Mouse (Mus musculus) adrenal gland, adult 18-20 months (tissue): ENCODE data around the gene Zfp961. TPM values are rescaled to one million over a fixed set of nuclear protein-coding genes. Genes with fewer than 3 reads are reported as not detected.
"Not testable (repeated sequence)": the region's sequence is repeated elsewhere in the genome, so short reads cannot be mapped to it uniquely, and the experiment has no call there.

Experiments
- DNase-seq, 2 experiments: peaks; one replicate each; pipeline ENCODE4 v3.0.0; 2021 to 2022; ENCODE audit warnings: low spot score in 2 of 2
- long read RNA-seq, 2 experiments: library from polyadenylated mRNA; stranded (forward); transcript quantifications; one replicate each; pipeline ENCODE4 v2.0.0; 2021
- total RNA-seq, 2 experiments: library from RNA; stranded (reverse); gene quantifications; 1 replicate in 1 of 2; 2 replicates in 1 of 2; pipeline ENCODE4 v1.2.3; 2021

The Zfp961 gene
- 10 to 100 TPM; 15.3 to 21.1 TPM for total RNA-seq
- long read RNA-seq, experiment 1, partial matches to known transcripts = 2 of 9 reads
- long read RNA-seq, experiment 1, other reads (novel, unspliced or antisense) = 0 of 9 reads
- long read RNA-seq, experiment 2, partial matches to known transcripts = 2 of 10 reads
- long read RNA-seq, experiment 2, other reads (novel, unspliced or antisense) = 2 of 10 reads

DNA sequence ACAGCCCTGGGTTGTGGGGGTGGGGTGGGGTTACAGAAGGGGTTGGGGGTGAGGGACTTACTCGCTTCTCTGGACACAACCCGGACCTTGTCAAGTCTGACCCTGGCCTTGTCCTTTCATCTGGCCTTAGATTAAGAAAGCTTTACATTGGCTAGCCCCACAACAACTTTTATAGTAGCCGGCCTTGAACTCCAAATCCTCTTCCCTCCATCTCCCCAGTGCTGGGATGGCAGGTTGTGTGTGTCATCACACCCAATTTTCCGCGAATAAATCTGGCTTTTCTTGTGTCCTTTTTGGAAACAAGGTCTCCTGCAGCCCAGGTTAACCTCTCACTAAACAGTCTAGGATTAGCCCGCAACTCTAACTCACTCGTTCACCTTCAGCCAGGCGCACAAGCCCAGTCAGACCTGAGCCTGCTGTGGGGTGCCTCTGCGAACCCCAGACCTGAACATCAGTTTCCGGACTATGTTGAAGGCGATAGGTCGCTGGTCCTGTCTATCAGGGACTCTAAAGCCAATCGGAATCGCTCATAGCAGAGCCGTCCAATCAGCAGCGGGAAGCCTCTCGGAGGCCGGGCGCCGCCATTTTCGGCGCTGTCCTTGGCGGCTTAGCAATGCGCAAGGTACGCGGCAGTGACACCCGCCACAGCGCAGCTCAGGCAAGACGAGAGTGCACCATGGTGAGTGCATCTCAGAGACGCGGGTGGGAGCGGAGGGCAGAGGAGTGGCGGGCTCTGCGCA is at the start of gene Zfp961:
TSS of gene Zfp961 (plus strand) at position 557 of the 740 bp plus-strand sequence.
- DNase-seq = peak; percentile 97

DNA sequence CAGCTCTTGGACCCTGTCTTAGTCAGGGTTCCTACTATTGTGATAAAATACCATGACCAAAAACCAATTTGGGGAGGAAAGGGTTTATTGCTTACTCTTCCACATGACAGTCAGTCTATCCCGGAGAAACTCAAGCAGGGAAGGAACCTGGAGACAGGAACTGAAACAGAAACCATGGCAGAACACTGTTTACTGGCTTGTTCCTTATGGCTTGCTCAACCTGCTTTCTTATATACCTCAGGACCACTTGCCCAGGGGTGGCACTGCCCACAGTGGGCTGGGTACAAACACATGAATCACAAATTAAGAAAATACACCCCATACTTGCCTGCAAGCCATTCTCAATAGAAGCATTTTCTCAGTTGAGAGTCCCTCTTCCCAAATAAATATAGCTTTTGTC is 47.8 kb upstream of the Zfp961 start:
- not testable (repeated sequence) for DNase-seq

DNA sequence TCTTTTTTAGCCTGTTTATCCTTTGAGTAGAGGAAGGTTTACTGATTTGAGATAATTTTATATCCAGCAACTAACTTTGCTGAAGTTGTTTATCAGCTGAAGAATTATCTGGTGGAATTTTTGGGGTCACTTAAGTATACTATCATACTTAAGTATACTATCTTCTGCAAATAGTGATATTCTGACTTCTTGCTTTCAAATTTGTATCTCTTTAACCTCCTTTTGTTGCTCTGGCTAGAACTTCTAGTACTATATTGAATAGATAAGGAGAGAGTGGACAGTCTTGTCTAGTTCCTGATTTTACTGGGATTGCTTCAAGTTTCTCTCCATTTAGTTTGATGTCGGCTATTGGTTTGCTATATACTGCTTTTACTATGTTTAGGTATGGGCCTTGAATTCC is 44.0 kb upstream of the Zfp961 start:
- DNase-seq = no peak

DNA sequence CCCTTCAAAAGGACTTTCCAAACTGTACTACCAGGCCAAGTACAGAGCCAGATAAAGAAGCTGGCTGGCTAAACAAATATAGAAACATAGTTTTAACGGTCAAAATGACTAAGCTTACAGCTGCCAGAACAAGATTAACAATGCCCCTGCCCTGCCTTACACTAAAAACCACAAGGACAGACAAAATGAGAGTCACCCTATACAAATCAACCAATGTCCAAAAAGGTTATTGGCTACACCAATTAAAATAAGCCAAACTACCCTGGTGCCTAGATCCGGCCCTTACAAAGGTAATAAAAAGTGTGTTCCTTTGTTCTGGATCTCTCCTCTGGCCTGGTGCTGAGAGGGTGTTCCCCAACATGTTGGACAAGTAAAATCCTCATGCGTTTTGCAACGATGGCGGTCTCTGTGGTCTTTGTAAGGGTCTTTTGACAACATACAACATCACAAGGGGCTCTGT is 43.0 kb upstream of the Zfp961 start:
- no peak for DNase-seq

DNA sequence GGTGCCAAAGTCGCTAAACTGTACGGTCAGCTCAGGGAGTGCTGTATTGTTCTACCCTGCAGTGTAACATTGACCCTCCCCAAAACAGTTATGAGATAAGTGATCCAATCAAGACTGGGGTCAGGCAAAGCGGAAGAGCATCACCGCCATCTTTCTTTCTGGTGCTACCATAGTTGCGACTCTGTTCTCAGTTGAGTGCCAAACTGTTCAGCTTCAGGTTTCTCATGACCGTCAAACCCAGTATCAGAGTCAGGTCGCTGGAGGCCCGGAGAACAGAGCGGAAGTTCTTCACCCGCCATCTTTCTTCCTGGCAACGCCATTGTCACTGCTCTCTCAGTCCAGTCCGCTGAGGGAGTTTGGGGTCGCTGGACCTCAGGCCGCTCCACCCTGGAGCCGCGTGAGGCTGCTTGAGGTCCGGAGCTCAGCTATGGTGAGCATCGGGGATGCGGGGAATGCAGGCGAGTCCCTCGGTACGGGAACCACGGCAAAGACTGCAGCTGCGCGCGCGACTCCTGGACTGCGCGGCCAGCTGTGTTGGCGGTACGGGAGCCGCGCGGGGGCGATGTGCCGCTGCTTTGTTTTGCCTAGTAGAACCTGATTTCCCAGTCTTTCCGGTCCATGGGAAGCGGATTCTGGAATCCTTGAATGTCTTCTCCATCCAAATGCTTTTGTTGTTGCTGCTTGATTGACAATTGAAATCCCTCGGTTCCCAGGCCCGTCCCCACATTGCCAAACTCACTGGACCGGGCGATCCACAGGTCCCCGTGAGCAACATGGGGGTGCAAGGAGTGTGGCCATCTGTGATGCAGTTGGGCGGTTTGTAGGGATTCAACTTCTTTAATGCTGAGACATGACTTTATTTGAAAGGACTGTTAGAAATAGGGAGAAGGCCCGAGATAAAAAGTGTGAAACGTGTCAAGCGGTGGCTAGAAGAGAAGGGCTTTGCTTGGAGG is 42.3 kb upstream of the Zfp961 start, which contains the start of the genes Zfp882 and Zfp617:
TSS of gene Zfp882 (plus strand) at position 300 of the 953 bp plus-strand sequence.
TSS of gene Zfp617 (plus strand) at position 327 of the 953 bp plus-strand sequence.
- peak; percentile 81 to 87 for DNase-seq

DNA sequence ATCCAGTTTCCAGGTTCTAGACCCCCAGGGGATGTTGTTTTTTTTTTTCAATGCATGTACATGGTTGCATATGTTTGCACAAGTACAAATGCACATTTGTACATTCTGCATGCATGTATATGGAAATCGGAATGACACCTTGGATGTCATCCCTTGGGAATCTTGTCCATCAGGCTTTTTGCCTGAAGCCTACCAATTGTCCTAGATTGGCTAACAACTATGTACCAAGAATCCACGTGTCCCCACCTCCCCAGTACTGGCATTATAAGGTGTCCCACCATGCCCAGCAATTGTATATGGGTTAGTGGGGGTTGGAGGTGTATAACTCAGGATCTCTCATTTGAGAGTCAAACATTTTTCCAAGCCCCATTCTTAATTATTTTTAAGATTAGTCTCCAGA is 38.6 kb upstream of the Zfp961 start:
- no peak for DNase-seq

DNA sequence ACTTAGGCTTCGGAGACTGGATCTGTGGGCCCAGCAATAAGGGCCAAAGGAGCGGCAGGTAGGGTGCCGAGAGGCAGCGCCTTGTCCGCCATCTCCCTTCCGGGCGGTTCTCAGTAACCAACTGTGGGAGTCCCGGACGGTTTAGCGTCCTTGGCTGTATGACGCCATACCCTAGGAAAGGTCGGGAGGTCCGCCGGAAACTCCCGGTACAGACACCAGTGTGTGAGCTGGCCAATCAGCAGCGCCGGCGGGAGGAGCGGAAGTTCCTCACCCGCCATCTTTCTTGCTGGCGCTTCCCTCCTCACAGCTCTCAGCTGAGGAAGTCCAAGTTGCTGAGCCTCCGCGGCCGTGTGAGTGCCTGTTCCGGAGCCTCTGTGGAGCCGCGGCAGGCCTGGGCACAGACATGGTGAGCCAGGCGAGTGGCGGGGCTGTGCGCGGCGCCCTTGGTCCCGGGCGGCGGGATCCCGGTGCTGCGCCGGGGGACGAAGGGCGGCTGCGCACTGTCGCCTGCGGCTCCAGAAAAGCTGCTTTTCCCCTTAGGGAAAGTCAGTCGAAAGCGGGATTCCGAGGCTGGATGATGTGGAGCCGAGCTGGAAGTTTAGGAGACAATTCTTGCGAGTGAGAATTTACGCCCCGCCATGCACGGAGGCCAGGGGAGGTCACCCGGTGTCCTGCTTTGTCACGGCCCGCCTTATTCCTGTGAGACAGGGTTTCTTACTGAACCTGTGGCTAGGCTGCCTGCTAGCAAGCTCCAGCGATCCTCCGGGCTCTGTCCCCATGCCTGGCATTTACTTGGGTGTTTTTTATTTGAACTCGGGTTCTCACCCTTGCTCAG is 28.1 kb upstream of the Zfp961 start:
- DNase-seq = peak; percentile 84 to 87

DNA sequence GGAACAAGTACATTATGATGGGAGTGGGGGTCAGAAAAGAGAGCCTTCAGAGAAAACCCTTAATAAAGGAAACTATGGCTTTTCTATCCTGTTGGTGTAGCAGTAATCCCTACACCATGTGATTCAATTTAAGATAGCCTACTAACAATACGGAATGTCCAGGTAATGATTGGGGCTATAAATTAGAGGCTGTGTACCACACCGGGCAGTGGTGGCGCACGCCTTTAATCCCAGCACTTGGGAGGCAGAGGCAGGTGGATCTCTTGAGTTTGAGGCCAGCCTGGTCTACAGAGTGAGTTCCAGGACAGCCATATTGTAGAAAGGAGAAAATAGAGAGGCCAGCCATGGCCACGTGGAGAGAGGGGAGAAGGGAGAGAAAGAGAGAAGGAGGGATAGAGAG is 25.0 kb upstream of the Zfp961 start:
- no peak for DNase-seq

DNA sequence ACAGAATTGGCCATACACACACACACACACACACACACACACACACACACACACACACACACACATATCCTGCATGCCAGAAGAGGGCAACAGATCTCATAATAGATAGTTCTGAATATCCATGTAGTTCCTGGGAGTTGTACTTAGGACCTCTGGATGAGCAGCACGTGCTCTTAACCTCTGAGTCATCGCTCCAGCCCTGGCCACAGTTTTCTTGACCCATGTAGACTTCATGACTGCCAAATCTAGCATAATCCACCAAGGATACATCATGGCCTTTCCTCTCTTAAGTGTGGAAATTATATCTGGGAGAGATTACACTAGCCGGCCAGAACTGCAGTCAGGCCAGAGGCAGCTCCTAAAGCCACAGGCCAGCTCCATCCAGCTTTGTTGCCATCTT is 24.3 kb upstream of the Zfp961 start:
- DNase-seq = no peak

DNA sequence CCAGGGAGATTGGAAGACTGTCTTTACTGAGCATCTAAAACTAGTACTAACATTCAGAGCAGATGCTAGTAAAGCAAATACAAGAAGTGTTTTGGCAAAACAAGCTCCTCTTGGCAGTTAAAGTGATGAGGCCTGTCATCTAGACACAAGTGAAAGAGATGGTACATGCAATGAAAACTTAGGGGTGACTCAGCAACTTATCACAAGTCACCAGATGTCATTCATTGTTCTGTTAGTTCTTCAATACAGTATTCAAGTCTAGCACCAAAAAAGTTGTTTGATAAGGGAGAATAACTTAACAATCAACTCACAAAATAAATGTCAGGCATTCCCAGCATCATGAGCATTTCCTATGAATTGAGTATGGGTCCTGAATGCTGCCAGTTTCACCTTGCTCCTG is 23.1 kb upstream of the Zfp961 start:
- no peak for DNase-seq

DNA sequence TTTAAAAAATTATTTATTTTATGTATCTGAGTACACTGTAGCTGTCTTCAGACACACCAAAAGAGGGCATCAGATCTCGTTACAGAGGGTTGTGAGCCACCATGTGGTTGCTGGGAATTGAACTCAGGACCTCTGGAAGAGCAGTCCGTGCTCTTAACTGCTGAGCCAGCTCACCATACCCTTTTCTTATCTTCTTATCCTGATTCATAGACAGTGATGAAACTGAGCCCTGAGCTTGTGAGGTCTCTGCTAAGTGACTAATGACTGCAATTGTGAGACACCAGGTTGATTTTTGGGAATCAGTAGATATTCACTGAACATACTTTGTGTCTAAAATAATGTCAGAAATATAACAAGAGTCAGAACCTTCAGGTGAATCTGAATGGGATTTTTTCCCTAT is 12.8 kb upstream of the Zfp961 start:
- not testable (repeated sequence) for DNase-seq

DNA sequence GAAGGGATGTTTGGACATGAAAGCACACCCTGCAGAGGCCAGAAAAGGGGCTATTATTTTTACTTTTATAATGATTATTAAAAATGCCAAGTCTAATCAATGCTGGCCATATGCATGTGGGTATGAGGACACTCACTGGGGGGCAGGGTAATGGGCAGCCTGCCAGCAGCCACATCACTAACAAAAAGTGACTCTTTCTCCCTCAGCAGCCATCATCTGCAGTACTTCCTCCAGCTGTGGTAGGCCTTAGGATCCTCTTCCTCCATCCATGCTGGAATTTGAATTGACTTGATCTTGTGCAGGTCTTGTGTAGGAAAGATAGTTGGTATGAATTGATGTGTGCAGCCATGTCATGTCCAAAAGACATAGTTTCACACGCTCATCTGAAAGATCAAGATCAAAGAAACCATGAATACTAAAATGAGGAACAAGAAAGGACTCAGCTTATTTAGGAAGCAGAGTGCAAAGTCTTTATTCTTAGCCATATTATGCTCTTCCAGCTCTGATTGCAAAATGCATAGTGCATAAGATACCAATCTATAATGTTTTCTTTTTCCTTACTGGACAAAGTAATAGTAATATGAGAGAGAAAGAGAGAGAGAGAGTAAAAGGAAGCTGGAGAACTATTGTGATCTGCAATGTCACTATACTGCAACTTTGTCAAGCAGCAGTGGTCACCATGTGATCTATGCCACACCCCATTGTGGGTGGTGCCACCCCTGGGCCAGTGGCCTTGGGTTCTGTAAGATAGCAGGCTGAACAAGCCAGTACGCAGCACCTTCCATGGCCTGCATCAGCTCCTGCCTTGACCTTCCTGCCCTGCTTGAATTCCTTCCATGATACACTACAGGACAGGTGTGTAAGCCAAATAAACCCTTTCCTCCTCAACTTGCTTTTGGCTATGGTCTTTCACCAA is 10.3 kb upstream of the Zfp961 start:
- no peak for DNase-seq

DNA sequence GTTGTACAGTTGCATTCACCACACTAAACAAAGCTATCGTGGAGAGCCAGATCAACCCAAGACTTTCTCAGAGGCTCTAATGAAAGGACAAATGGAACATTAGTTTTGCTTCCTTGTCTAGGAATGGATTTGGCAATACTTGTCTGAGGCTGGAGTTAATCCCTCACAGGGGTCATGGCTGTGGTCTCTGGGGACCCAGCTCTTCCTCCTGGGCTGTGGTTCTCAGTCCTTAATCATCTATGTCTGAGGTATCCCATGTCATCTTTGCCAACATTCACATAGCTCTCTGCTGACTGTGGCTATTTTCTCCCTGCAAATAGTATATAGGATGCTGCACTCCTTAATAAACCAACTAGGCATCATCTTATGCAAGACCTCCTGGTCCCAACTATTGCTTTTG is 9.1 kb upstream of the Zfp961 start:
- no peak for DNase-seq

DNA sequence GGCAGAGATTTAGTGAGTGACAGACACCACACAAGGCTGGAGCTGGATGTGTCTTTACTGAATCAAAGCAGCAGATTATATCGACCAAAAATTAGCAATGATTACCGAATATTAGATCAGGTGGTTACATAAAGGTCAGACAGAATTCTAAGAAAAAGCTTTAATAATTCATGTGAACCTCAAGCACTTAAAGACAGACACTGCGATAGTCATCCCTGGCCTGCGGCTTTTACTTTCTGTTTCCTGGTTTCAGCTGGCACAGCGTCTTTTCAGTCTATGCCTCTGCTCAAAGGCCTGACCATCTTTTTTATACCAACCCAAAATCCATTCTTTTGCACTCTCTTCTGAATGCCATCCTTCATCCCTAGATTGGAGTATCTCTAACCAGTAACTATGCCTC is 2.2 kb upstream of the Zfp961 start:
- no peak for DNase-seq

DNA sequence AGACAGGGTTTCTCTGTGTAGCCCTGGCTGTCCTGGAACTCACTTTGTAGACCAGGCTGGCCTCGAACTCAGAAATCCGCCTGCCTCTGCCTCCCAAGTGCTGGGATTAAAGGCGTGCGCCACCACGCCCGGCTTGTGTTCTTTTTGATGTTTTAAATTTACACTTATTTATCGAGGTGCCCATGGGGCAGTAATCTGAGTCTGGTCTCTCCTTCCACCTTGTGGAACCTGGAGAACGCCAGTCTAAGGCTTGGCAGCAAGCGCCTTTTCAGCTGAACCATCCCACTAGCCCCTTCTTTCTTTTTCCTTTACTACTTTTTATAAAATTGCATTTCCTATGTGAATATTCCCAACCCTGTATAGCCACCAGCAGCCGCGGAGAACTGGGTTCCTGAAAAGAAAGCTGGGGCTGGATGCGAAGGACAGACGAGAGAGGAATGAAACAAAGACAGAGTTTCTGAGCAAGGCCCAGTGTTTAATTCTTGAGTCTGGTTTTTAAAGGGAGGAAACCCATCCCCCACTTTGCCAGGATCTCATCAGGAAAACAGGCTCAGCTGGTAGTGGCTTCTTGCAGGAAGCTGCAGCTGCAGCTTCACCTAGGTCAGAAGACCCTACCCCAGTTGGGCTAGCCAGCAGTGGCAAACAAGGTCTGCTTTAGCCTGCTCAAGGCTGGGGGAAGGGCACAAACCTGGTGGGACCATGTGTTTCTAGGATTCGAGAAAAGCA is 761 bp downstream of the Zfp961 start:
- DNase-seq = no peak

DNA sequence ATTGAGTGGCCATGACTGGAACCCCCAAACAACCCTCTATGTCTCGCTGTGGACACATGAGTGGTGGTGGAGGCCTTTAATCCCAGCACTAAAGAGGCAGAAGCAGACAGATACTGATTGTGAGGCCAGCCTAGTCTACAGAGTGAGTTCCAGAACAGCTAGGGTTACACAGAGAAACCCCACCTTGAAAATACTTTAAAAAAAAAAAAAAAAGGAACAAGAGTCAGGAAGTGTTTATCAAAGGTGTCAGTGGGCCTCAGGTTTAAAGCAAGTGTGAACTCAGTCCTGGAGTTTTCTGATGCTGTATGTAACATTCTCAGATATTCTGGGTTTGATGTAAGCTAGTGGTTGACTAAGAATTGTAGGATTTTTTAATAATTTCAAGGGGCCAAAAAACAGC is 1.7 kb downstream of the Zfp961 start:
- DNase-seq = no peak

DNA sequence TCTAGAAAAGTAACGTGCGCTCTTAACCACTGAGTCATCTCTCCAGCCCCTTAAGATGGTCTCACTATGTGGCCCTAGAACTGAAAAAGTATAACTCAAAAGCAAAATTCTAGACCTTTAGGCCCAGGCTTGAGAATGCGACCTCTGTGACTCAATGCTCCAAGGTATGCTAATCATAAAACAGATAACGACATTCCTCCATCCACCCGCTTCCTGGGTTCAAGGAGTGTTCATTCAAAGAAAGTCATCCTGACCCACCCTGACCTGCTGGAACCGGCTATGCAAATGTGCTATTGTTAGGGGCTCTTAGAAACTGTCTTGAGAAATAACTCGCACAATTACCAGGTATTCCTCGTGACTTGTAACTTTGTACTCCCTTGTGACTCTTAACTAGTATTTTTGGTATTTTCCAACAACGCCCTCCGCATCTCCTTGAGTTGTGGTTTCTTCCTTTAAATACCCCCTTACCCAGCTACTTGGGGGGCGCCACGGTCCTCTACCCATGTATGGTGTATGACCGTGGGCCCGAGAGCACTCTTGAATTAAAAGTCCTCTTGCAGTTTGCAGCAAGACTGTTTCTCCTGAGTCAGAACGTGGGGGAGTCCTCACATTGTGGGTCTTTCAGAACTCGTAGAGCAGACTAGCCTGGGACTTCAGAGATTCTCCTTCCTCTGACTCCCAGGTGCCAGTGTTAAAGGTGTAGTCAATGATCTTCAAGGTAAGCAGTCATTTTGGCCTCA is 2.3 kb downstream of the Zfp961 start:
- DNase-seq = not testable (repeated sequence)

DNA sequence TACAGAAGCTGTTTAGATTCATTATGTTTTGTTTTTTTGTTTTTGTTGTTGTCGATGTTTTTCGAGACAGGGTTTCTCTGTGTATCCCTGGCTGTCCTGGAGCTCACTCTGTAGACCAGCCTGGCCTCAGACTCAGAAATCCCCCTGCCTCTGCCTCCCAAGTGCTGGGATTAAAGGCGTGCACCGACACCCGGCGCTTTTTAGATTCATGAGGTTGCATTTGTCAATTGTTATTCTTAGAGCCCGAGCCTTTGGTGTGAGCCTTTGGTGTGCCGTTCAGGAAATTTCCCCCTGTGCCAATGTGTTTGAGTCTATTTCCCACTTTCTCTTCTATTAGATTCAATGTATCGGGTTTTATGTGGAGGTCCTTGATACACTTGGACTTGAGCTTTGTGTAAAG is 3.8 kb downstream of the Zfp961 start:
- no peak for DNase-seq
